ENCODE assay signal across 21 mouse cellular contexts in the genomic region with DNA sequence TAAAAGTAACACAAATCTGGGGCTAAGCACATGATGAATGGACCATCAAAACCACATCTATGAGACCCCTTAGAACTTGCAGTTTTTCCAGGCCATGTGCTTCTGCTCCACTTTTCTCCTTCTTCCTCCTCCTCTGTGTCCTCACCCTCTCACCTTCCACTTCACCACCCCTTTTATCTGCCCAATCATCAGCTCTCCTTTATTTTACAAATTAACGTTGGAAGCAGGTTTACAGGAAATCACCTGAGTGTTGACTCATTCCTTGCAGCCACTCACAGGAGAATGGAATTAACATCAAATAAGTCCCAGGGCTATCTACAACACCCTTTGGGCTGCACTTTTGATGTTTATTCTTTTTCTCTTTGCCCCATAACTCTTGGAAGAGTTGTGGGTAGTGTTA.
"Had no signal": no experiment of that assay in that cellular context is flagged by ENCODE, and none has a peak within 500 bp of the region (broad histone marks: within the 10 kb centered on the region; RNA-seq: fewer than 3 reads in every experiment).

No protein-coding gene starts in this region.

- H3K9me3 ChIP-seq: midbrain, embryonic 10.5 days; midbrain, embryonic 12.5 days; neural tube, embryonic 13.5 days; neural tube, embryonic 15.5 days; stomach, embryonic 15.5 days had no signal

- H3K9ac ChIP-seq: lung, embryonic 14.5 days; midbrain, embryonic 12.5 days; neural tube, embryonic 13.5 days; neural tube, embryonic 15.5 days; stomach, embryonic 15.5 days had no signal

- H3K4me3 ChIP-seq: midbrain, embryonic 10.5 days; midbrain, embryonic 12.5 days; myocyte; neural tube, embryonic 13.5 days; neural tube, embryonic 15.5 days; stomach, embryonic 15.5 days had no signal

- H3K27ac ChIP-seq: midbrain, embryonic 10.5 days; midbrain, embryonic 12.5 days; neural tube, embryonic 13.5 days; neural tube, embryonic 15.5 days; stomach, embryonic 15.5 days; stomach, postnatal 0 days had no signal

- DNase-seq: lung, adult 18-20 months; lung, embryonic 14.5 days; lung, postnatal 10 days; lung, postnatal 4 days; midbrain, embryonic 14.5 days; retina, postnatal 1 day; right cerebral cortex, adult 18-20 months; right cerebral cortex, postnatal 25 days; right cerebral cortex, postnatal 4 days; spleen, adult 18-20 months; thymus, adult 2 months; thymus, postnatal 25 days; thymus, postnatal 4 days had no signal

- ATAC-seq: midbrain, embryonic 16.5 days had no signal

- H3K4me1 ChIP-seq: midbrain, embryonic 10.5 days; midbrain, embryonic 12.5 days; neural tube, embryonic 13.5 days; neural tube, embryonic 15.5 days; stomach, embryonic 15.5 days had no signal

- H3K27me3 ChIP-seq: midbrain, embryonic 12.5 days; neural tube, embryonic 13.5 days; neural tube, embryonic 15.5 days; stomach, embryonic 15.5 days had no signal
